Mouse (Mus musculus) thymus, postnatal 0 days (tissue): ENCODE data around the gene Gdap1l1. TPM values are rescaled to one million over a fixed set of nuclear protein-coding genes. Genes with fewer than 3 reads are reported as not detected.

ENCODE experiments used
- DNase-seq: peaks from one replicate; pipeline ENCODE4 v3.0.0-alpha.2; 2015; ENCODE audit warnings: low spot score
- polyA plus RNA-seq: library from polyadenylated mRNA; unstranded; fragments of >200 nt; fragmentation: Nextera tagmentation; extraction: Ambion mirVana; gene quantifications from 2 replicates; pipeline ENCODE4 v1.2.1, GENCODE M21; 2015

Gene Gdap1l1
- polyA plus RNA-seq, 1 experiment from 2014 or later = 0.44 TPM

GRCm38 (mm10) chr2:163463251-163463769 is 25.0 kb downstream of the Gdap1l1 start:
- DNase-seq = no peak

GRCm38 (mm10) chr2:163463998-163464397 is 25.7 kb downstream of the Gdap1l1 start:
- DNase-seq = no peak

GRCm38 (mm10) chr2:163464562-163464961 is 26.3 kb downstream of the Gdap1l1 start:
- no peak for DNase-seq

- DNase-seq = no peak
Measured at GRCm38 (mm10) chr2:163466771-163467170, 28.5 kb downstream of the Gdap1l1 start.

GRCm38 (mm10) chr2:163467585-163467984 is 29.3 kb downstream of the Gdap1l1 start:
- DNase-seq = no peak

DNA sequence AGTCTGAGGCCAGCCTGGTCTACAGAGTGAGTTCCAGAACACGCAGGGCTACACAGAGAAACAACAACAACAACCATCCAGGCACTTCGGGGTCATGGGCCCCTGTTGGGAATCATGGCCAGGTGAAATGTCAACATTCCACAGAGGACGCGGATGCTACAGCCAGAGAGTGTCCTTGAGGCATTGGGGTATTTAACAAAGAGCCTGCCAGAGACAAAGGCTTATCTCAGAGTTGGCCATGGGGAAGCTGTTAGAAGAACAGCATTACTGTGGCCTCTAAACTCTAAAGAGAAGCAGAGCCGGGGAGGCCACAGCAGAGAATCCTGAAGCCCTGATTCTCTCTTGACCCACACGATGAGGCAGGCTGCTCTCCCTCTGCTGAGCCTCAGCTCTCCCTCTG is 30.6 kb downstream of the Gdap1l1 start:
- no peak for DNase-seq

- no peak for DNase-seq
Measured at GRCm38 (mm10) chr2:163469711-163470110, 31.4 kb downstream of the Gdap1l1 start.

GRCm38 (mm10) chr2:163471136-163471535 is 32.9 kb downstream of the Gdap1l1 start:
- DNase-seq = no peak

DNA sequence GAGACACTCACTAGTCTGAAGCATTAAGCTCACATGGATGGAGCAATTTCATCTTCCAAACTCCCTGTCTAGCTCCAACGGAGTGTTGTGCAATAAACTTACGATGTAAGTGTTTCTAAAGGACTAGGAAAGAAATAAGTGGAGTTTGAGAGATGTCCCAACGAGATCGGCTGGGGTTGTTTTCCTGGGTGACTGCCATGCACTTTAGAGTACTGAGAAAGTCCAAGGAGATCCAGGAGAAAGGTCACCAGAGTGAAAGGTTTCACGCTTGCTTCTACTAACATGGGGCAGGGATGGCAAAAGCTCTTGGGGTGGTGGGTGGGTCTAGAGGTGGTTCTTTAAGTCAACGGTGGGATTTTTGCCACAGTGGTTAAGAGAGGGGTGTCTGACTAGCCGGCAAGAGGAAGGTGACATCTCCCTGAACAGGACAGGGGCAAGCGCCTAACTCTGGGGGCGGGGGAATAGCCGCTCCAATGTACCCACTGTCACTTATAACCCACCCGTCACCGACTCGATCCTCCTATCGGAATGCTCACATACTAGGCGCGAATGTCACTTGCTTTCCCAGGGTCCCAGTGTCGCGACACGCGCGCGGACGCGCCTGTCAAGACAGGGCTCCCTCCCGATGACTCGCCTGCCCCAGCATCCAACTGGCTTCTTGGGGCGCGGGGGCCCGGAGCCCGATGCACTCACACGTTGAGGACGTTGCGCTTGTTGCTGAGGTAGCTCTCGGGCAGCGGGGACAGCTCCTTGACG is 33.6 kb downstream of the Gdap1l1 start:
- DNase-seq = no peak

- DNase-seq = peak; percentile 98
Measured at GRCm38 (mm10) chr2:163472466-163472851, 34.2 kb downstream of the Gdap1l1 start, which contains the start of gene Fitm2. Gene Fitm2 (minus strand): TSS chr2:163472629.

DNA sequence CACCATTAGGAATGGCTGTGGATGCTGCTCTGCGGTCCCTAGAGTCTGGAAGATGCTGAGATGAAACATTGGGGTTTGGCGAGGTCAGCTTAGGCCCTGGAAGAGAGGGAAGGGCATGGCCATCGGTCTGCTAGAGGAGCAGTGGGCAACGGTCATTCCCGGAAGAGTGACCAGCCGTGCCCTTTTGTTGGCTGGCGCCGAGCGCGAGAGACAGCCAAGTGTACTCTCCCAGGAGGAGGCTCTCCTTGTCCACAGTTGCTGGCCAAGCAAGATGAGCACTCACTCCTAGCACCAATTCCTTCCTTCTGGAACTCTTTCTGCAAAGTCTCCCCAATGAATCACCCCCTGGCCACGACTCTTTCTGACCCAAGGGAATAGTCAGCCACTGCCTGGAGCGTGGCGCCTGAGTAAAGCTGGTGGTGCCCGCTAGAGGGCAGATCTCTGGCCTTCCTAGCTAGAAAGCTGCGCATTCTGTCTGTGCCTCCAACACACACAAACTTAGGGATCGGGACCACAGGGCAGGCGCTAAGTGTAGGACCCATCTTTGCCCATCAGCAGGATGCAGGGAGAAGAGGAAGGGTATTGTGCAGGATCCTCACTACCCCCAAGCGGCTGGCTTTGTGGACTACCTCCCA is 42.0 kb downstream of the Gdap1l1 start:
- DNase-seq = no peak

GRCm38 (mm10) chr2:163481539-163482029 is 43.3 kb downstream of the Gdap1l1 start:
- no peak for DNase-seq

- DNase-seq = no peak
Measured at GRCm38 (mm10) chr2:163487360-163487759, 49.1 kb downstream of the Gdap1l1 start.

DNA sequence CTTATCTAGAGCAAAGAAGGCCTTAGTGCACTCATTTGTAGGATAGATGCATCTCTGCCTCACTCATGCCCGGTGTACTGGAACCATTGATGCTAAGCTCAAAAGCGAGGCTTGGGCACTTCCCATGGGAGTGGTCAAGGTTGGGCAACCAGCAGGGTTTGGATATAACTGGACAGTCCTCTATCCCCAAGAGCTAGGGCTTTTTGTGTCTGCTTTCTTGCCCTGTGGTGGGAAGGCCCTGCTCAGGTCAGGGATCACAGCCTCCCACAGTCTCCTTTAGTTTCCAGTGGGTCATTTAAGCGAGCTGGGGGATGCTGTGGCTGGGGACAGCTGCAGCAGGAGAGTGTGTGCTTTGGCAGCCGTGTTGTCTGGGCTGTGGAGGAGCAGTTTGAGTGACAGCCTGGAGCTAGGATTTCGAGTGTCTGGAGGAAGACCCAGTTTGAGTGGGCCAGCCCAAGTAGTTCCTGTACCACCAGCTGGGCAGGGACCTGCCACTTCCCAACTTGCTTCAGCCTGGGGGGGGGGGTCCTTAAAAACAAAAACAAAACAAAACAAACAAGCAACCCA is 51.5 kb downstream of the Gdap1l1 start:
- DNase-seq = no peak

DNA sequence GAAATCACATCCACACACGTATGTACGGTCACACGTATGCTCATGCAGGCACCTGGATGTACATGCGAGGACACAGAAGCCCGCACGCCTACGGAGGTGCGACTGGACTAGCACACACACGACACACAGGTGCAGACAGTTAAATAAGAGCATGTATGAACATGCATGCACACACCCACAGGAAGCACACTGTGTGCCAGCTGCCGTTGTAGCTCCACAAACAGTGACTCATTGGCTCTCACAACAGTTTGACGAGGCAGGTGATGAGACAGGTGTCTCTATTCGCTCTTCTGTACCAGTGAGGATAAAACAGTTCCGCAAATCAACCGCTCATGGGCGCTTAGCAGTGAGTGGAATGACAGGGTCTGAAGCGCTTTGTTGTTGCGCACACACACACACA is 52.4 kb downstream of the Gdap1l1 start:
- no peak for DNase-seq

DNA sequence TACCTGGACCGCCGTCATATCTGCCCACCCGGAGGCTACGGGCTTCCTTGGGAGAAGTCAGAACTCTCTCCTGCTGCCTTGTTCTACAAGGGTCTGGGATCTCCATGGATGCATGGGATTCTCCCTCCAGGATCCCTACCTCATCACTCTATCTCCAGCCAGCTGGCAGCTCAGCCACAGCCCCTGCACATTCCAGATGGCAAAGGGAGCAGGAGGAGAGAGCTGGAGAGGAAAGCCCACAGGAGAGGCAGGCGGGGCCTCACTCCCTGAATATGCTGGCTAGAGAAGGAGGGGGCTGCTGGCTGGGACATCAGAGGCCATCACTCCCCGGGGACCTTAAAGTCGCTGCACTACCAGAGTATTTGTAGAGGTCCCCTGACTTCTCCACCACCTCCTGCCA is 53.1 kb downstream of the Gdap1l1 start:
- DNase-seq = no peak

DNA sequence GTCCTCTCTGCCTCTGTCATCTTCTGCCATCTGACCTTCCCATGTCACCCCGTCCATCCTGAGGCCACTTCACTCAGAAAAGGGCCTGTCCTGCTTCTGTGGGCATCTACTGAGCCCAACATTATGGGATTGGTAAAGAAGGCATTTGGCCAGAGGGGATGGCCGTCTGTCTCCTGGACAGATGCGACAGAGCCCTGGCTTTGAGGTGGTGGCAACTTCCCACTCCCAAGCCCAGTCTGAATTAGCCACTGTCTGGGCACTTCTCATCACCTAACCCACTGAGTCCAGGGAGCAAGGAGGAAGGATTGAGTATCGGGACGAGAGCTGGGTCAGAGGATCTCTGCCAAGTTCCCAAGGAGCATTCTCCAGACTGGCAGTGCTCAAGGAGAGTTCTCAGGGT is 53.7 kb downstream of the Gdap1l1 start, which contains the start of gene R3hdml:
R3hdml (plus strand) TSS at position 301 of the 400 bp plus-strand sequence.
- no peak for DNase-seq

GRCm38 (mm10) chr2:163493031-163493430 is 54.8 kb downstream of the Gdap1l1 start:
- DNase-seq = no peak

DNA sequence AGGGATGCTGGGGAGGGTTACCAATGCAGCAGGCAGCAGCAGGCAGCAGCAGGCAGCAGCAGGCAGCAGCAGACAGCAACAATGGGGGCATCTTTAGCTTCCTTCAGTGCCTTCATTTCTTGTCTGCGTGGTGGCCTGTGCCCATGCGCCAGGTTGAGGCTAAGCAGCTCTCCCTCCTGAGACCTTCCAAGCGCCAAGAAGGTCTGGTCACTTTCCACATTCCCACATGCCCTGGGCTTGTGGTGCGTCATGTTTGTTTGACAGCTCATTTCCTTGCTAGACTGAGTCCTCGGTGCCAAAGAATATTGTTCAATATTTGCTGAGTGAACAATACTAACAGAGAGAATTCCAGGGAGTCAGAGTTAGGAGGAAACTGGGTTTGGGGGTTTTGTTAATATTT is 55.7 kb downstream of the Gdap1l1 start:
- DNase-seq = no peak

DNA sequence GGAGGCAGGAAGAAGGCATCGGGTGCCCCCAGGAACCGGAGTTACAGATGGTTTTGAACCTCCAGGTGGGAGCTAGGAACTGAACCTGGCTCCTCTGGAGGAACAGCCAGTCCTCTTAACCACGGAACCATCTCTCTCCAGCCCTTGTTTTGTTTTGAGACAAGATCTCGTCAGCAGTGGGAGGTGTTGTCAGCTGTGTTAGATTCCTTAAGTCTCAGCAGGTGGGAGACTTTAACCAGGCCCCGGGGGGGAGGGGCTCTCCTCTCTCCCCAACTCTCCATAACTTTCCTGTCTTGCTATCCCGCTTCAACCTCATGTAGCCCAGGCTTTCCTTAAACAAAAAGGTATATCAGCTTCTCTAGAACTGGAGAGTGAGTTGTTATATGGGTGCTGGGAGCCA is 56.2 kb downstream of the Gdap1l1 start:
- no peak for DNase-seq

- DNase-seq = no peak
Measured at GRCm38 (mm10) chr2:163502219-163502618, 63.9 kb downstream of the Gdap1l1 start.

GRCm38 (mm10) chr2:163503191-163503590 is 64.9 kb downstream of the Gdap1l1 start:
- DNase-seq = no peak
